Mouse (Mus musculus) megakaryocyte, adult 5-6 weeks (primary cell): ENCODE measurements around the gene Pnldc1. TPM values are rescaled to one million over a fixed set of nuclear protein-coding genes. Genes with fewer than 3 reads are reported as not detected.
"Not testable (repeated sequence)": the region's sequence is repeated elsewhere in the genome, so short reads cannot be mapped to it uniquely, and the experiment has no call there.

ENCODE experiments used
- ATAC-seq: 2 replicates; pipeline ENCODE4 v1.8.0; 2016; ENCODE audit warnings: mild to moderate bottlenecking, inconsistent platforms; ENCODE audit not compliant: poor library complexity, severe bottlenecking
- total RNA-seq, 2 experiments: library from RNA; stranded (forward) in 1 of 2; stranded (reverse) in 1 of 2; fragments of 153-499, 151-499 nt in 1 of 2; fragments of 221-1000, 200-1000 nt in 1 of 2; gene quantifications; 2 replicates each; pipeline versions ENCODE4 v1.2.3 to v1.2.4; 2015 to 2017

The Pnldc1 gene
- total RNA-seq (2015) (1.4 TPM in 1 of 2 replicates, not detected in the other), total RNA-seq (2017) (0.11 TPM in 1 of 2 replicates, not detected in the other)

DNA sequence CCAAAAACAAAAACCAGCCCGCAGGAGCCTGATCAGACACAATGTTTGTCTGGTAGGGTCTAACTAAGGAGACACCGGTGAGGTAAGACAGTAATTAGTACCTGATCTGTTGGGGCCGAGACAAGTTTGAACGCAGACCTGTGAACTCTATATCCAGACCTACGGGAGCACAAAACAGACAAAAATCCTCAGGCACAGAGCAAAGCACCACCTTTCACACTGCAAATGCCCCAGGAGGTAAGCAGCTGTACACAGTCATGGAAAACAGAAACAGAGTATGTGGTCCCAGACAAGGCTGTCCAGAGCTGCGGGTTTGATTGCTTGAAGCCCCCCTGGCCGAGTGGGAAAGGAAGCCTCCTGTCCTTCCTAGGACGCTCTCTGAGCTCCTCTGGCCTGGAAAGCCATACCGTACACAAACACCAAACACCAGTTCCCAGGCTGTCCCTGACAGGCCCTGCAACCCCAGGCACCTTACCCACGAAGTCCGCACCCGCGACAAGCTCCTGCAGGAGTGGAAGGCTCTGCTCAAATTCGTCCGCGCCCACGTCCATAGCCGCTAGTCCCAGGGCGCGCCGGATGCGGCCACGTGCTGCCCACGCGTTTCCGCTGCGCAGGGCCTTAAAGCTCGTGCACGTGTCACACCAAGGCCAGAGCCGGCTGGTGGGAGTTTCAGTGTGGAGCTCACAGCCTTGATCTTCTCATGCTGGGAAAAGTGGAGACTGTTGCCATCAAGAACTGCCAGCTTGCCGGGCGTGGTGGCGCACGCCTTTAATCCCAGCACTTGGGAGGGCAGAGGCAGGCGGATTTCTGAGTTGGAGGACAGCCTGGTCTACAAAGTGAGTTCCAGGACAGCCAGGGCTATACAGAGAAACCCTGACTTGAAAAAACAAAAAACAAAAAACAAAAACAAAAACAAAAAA, at the start of gene Pnldc1:
Gene Pnldc1, minus strand, starts transcription at position 870 of the 920 bp plus-strand sequence.
- ATAC-seq: no peak

DNA sequence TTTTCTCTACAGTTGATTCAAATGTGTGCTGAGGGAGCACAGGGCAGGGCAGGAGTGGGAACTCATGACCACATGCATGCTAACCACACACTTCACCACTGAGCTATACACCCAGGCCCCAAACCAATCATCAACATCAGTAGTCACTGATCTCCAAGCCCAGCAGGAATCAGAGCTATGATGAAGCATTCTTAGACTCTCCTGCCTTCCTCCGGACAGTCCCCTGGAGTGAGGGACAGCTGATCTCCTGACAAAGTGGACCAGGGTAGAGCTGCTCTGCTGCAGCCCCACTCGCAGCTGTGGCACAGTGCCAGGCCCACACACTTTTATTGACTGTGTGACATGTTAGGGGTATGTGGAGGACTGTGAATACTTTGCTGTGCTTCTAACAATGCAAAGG, 49.3 kb upstream of the Pnldc1 start:
- ATAC-seq: not testable (repeated sequence)

DNA sequence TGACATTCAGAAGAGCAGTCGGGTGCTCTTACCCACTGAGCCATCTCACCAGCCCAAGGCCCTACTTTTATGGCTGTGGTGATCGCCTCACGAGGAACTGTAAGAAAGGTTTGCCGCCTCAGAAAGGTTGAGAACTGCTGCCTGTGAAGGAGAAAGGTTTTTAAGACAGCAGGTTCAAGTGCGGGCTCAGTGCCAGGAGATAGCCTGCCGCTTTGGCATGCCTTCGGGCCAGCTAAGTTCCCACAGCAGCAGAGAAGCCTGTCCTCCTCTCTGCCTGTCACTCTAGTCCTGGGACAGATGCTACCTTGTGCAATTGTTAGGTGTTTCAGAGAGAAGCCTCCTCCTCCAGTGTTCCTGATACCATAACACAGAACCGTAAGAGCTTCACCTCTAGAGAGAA, 46.6 kb upstream of the Pnldc1 start:
- no peak for ATAC-seq

DNA sequence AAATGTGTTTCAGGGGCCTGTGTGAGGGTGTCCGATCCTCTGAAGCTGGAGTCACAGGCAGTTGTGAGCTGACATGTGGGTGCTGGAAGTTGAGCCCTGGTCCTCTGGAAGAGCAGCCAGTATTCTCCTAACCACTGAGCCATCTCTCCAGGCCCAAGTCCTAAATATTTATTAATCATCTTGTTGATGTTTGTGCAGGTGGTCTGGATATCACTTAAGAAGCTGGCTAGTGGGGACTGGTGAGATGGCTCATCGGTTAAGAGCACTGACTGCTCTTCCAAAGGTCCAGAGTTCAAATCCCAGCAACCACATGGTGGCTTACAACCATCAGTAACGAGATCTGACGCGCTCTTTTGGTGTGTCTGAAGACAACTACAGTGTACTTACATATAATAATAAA, 39.6 kb upstream of the Pnldc1 start:
- ATAC-seq: no peak

DNA sequence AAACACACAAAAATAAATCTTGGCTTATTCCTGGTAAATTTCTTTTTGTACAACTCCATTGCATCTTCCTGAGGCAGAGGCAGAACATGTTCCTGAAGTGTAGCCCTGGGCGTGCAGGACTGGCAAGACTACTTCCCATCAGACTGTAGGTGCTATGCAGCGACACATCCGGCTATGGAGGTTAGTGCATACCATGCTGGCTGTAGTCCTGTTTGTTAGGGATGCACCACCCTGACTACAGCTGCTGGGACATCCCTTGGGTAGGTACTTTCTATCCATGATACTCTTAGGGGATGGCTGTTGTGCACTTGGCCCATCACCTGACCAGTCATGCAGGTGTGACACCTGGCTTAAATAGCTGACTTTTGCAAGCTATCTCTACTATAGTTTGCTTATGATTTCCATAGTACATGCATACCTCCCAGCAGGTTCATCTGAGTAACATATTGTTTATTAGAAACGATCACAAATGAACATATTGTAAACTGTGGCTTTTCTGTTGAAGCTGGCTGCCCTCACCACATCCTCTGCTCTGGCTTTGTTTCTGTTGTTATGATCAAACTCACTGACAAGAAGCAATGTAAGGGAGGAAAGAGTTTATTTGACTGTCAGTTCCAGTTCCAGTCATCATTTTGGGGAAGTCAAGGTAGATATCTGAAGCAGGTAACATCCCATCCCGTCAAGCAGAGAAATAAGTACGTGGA, 32.6 kb upstream of the Pnldc1 start:
- no peak for ATAC-seq

DNA sequence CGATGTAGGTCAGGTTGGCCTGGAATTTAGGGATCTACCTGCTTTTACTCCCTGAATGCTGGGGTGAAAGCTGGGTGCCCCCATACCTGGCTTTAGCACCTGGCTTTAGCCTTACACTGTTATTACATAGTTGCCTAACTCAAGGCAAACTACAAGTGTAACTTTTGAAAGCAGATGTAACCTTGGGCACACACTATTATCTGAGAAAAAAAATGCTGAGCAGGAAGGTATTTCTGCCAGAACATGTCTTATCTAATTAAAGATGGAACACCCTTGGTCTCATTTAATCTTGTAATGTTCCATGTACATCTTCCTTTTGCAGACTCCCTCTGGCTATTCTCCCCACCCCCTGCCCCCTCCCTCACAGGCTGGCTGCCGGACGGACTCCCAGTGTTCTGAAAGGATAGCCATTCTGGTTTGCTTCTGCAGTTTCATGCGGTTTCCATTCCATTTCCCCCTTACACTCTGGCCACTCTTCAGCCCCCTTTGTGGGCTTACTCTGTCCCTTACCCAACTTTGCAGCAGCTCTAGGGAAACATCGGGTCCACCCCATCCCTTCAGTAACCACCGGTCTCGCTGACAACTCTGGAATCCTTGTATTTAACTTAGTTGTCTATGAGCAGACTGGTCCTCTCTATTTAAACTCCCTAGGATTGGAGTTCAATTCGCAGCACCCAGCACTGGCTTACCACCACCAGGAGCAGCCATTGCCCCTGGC, 31.7 kb upstream of the Pnldc1 start:
- ATAC-seq: no peak

DNA sequence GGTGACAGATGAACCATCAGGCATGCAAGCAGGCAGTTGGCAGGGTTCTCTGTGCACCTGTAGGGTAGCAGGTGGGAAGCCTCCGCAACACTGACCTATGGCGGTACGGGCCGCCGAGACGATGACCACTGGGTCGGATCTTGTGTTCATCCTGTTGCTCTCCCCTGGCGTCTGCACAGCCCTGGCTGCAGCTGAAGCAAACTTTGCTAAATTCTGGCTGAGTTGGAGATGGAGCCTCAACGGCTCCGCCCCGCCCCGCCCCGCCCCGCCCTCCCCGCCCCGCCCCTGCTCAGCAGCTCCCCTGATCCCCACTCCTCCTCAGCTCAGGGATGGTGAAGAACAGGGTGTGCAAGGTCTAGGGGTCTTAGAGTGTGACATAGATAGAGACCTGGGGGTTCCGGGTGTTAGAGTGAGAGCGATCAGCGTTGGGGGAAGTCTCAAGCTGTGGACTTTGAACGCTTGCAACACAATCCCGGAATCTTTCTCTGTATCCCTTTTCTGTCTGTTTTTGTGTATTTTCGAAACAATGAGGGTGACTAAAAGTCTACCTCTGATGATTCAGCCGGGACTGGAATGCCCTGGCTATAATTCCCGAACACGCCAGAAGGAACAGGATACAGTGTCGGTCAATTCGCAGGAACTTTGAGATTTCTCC, 30.2 kb upstream of the Pnldc1 start, which contains the start of gene Acat3:
Gene Acat3, minus strand, starts transcription at position 450 of the 655 bp plus-strand sequence.
- ATAC-seq: peak; percentile 55

DNA sequence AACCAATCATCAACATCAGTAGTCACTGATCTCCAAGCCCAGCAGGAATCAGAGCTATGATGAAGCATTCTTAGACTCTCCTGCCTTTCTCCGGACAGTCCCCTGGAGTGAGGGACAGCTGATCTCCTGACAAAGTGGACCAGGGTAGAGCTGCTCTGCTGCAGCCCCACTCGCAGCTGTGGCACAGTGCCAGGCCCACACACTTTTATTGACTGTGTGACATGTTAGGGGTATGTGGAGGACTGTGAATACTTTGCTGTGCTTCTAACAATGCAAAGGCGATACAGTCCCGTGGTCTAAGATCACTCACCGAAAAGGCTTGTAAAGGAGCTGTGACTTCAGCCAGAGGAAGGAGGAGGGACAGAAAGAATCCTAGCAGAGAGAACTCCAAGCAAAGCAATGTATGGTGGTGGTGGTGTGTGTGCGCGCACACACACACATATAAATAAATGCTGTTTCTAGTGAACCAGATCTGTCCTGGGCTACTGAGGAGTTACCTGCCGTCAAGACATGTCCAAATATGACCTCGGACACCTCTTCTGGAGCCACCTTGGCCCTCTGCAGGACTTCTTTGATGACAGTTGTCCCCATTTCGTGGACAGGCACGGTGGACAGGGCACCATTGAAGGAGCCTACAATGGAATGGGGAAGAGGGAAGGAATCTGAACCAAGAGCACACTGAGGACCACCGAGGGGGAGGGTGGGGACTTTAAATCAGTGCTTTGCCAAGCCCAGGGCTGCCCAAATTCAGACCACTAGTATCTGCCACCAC, 29.5 kb upstream of the Pnldc1 start:
- ATAC-seq: peak; percentile 36

DNA sequence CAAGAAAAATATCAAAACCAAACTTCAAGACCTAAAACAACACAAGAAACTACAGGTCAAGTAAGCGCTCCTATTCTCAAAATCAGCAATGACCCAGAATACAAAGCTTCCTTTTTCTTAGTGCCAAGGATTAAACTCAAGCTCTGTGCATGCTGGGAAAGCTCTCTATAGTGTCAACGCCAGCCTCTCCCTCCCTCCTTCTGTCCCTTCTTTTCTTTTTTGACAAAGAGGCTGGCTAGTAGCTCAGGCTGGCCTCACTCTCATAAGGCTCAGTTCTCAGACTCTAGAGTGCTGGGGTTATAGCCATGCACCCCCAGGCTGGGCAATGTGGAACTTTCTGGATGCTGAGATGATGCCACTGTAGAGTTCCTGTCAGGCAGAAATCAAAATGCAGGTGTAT, 28.0 kb upstream of the Pnldc1 start:
- no peak for ATAC-seq

DNA sequence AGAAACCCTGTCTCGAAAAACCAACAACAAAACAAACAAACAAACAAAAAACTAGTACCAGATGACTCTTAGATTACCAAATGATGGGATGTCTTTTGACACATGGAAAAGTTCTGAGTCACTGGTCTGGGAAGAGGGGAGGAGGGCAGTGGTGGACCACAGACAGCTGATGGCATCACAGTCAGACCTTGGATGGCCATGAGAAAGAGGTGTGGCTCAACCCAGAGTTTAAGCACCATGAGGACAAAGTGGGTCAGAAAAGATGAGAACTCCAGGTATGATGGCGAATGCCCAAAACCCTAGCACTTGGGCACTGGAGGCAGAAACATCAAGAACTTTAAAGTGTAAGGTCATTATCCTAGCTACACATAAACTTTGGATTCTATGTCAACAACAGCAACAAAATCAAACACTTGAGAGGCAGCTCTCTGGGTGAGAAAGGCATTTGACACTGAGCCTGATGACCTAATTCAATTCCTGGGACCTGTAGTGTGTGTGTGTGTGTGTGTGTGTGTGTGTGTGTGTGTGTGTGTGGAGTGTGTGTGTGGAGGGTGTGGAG, 27.5 kb upstream of the Pnldc1 start:
- ATAC-seq: no peak

DNA sequence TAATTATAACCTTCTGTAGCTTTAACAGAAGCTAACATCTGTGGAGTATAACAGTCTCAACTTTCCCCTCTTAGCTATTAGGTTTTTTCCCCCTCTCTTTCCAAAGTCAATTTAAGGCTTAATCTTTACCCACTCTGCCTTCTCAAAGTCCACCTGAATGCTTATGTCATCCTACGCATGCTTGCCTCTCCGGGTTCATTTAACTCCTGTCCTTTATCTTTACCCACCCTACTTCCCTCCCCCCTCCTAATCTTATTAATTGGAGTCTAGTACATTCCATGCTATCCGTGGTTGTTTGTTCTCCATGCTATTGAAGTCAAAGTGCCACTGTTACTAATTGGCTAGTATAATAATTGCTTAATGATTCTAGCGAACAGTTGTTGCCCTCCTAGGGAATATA, 25.7 kb upstream of the Pnldc1 start:
- no peak for ATAC-seq

DNA sequence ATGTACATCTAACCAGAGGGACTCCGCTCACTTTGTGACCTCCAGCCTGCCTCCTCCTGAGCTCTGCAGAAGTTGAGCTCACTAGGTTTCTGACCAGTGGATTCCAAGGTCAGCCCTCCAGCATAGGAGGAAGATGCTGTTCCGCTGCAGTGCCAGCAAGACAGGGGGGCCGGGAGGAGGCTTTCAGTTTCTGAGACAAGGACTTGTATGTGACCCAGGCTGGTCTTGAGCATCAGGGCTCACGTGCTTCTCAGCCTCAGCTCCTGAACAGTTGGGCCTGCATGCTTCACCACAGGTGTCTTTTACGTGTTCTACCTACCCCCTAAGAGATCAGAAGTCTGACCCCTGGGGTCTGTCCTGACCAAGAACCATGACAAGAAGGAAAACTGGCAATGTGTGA, 21.5 kb upstream of the Pnldc1 start:
- not testable (repeated sequence) for ATAC-seq

DNA sequence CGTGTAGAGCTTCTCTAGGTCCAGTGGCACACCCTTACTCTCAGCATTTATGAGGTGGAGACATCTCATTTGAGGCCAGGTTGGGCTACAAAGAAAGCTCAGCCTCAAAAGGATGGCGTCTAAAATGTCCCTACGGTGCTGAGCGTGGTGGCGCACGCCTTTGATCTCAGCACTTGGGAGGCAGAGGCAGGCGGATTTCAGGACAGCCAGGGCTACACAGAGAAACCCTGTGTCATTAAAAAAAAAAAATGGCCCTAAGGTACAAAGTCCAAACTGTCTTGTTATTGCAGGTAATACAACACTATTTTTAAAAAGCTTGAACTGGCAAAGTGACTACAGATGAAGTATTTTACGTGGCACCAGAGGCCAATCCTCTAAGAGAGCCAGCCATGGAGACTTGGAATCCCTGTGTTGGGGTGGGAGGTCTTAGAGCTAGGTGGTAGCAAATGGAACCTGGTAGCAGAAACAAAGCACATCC, 15.7 kb upstream of the Pnldc1 start:
- ATAC-seq: no peak

DNA sequence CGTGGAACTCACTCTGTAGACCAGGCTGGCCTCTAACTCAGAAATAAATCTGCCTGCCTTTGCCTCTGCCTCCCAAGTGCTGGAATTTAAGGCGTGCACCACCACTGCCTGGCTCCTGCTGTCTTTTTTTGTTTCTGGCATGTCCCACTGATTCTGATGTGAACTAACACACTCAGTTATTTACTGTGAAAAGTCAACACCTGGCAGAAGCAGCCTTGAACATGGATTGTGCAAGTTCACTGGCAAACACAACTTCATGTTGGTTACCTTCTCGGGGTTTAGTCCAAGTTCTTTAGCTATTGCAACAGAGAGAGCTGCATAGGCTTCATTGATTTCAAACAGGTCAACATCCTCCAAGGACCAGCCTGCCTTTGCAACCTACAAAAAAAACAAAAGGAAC, 15.0 kb upstream of the Pnldc1 start:
- ATAC-seq: no peak

DNA sequence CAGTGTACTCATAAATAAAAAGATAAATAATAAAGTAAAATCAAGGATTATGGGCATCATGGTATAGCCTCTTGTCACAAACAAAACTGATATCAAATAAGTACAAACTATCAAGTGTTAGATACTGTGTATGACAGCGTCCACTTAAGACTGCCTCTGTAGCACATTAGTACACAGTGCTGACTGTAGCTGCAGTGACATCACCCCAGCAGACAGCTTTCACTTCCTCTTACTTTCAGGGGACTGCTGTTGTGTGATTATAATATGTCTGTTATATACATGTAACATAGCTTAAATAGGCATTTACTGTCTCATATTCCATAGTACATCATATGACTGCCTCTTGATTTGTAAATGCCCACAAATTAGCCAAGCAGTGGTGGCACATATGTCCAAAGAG, 11.0 kb upstream of the Pnldc1 start:
- ATAC-seq: peak; percentile 52

DNA sequence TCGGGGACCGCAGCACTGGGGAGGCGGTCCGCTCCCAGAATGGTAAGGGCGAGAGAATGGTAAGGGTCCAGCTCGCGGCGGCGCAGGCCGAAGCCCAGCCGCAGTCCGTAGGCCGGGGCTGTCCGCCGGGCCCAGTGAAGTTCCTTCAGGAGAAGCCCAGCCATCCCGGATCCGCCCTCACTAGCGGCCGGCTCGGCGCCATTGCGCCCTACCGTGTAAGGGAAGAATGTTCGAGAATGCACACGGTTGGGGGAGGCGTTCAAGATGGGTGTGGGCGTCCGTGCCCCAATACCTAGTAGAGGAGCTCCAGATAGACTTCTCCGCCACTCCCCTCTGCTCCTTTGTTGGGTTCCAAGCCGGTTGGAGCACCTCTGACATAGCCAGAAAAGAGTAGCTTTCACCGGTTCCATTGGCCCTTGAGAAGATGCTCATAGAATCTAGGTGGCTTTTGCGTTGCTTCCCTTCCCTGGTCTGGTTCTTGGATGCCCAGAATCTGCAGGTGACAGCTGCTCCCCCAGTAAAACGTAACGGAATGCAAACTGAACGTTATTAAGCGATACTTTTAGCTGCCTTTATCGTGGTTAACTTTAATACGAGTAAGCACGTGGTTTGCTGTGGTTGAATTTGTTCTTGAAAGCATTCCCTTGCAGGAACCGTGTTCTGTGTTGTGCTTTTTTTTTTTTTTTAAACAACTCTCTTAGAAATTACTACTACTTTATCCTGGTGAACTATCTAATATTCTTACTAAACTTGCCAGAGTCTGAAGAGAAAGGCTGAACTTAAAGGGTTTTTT, 6.8 kb upstream of the Pnldc1 start:
- ATAC-seq: peak; percentile 25

DNA sequence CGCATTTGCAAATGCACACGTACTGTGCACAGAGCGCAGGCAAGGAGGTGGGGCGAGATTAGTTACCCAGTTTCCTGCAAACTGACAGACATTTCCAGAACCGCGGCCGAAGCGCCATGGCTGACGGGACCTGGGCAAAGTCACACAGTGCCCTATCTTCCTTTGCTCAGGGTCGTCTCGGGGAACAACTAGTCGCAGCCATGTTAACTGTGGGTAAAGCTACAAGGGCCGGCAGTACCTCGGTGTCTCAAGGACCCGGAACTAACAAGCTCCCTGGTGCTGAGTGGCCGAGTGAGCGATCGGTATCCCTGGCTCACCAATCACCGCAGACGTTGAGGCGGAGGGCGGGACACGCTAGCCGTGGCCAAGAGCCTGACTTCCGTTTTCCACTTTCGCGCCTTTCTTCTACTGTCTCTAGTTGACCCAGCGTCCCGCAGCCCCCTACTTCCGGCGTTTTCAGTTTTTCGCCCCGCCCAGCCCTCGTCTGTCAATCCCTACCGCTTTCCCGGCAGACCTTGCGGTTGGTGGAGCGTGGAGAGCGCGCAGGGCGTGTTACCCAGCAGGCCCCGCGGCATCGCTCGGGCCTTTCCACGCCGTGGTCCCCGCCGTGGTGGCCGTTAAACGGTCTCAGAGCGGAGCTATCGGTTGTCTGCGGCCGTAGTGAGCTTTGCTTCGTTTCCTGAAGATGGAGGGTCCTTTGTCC, 6.0 kb upstream of the Pnldc1 start, which contains the start of gene Mrpl18:
Gene Mrpl18, minus strand, starts transcription at position 465 of the 703 bp plus-strand sequence.
- ATAC-seq: peak; percentile 96

DNA sequence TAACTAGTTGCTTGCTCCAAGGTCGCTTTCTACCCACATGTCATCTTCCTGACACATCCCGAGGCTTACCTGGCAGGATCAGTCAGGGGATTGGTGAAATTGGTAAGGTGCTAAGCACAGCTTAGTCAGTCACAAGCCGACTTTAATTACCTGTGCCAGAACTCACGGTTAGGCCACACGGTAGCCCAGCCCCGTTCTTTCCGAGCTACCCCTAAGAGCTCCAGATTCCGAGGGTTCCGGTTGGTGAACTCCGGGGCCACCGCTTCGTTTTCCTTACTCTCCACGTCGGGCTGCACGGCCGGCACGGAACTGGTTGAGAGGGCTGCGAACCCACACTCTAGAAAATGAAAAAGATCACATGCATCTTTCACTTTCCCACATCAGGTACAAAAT, 5.5 kb upstream of the Pnldc1 start, which contains the start of gene Tcp1:
Gene Tcp1, plus strand, starts transcription at position 214 of the 393 bp plus-strand sequence.
- ATAC-seq: peak; percentile 9; the same call in 1 of the 2 replicates
